Mouse (Mus musculus) liver, embryonic 14.5 days (tissue): ENCODE measurements around the gene Irf9.

Experiments used
- CTCF ChIP-seq: IDR thresholded peaks from 2 replicates; pipeline ENCODE4 v1.5.1; 2016; ENCODE audit warnings: antibody characterized with exemption, low read depth, control low read depth
- EP300 ChIP-seq: IDR thresholded peaks from 2 replicates; pipeline ENCODE4 v1.6.1; 2016; ENCODE audit warnings: antibody characterized with exemption, low read depth

GRCm38 (mm10) chr14:55590748-55591330, 12.5 kb upstream of the Irf9 start, which contains the start of gene Psme2:
- TF ChIP-seq CTCF (no peak; the same call in 1 of the 2 replicates), EP300 (no peak)
